Mouse (Mus musculus) urinary bladder, postnatal 10 days (tissue): ENCODE results near the gene Gm20806.
"Not testable (repeated sequence)": the region's sequence is repeated elsewhere in the genome, so short reads cannot be mapped to it uniquely, and the experiment has no call there.

Experiments
- DNase-seq: peaks from one replicate; pipeline ENCODE4 v3.0.0; 2022; ENCODE audit warnings: low spot score

Gm20806 gene

GRCm38 (mm10) chrY:78837956-78838355 is at the start of gene Gm20806:
TSS of gene Gm20806 (minus strand) at chrY:78838056.
- DNase-seq = not testable (repeated sequence)
